Mouse (Mus musculus) stomach, postnatal 0 days (tissue): ENCODE data around the gene Zbtb20.

Experiments
- CTCF ChIP-seq: IDR thresholded peaks from 2 replicates; pipeline ENCODE4 v1.5.1; 2016; ENCODE audit warnings: antibody characterized with exemption, low read depth, mild to moderate bottlenecking, moderate library complexity
- EP300 ChIP-seq: optimal IDR thresholded peaks from 2 replicates; pipeline ENCODE3; 2016; ENCODE audit warnings: antibody characterized with exemption

GRCm38 (mm10) chr16:43409910-43410612 lies 534.4 kb downstream of the Zbtb20 start:
- TF ChIP-seq CTCF = no peak
- TF ChIP-seq EP300 = no peak
